Mouse (Mus musculus) cerebellum, adult 2 months (tissue): ENCODE data around the gene Cep68.

Source experiments
- CTCF ChIP-seq: fragments of 200-500 bp; IDR thresholded peaks from 2 replicates; pipeline ENCODE4 v1.5.1; 2011; ENCODE audit warnings: low read depth, mild to moderate bottlenecking, control low read depth, low read length, moderate library complexity, borderline replicate concordance; ENCODE audit not compliant: insufficient read depth
- POLR2A ChIP-seq: fragments of 200-500 bp; IDR thresholded peaks from 2 replicates; pipeline ENCODE4 v1.6.1; 2011; ENCODE audit warnings: low read length, control low read depth, borderline replicate concordance; ENCODE audit not compliant: insufficient read depth

- no peak for TF ChIP-seq CTCF
- TF ChIP-seq POLR2A, result no peak
Measured at GRCm38 (mm10) chr11:20229311-20229710, 19.9 kb downstream of the Cep68 start.
